Mouse (Mus musculus): ENCODE measurements at regions not wholly inside any gene's neighbourhood (a gene's known extent, or its start where the extent isn't known, plus 50 kb on each side); places are given as distances from the start of the nearest gene placed in this dataset.

DNA sequence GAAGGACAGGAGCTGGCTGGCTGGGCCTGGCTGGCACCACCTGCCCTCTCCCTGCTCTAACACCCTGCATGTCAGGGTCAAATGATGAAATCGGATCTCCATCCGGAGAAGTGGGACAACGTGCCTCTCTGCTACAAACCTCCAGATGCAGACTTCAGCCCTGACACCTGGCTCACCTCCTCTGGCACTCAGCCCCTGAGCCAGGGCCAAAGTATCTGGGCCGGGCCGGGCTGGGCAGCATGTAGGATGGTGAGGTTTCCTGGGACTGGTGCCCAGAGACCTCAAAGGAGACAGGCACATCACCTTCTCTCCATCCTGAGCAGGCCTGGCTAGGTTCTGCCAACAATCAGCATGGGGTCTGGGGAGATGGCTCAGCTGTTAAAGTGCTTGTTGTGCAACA, 113.5 kb downstream of the Tfcp2l1 start:
- Histone ChIP-seq H3K4me3 (ENCODE audit: low read length) (no peak overlapping the region), H3K9ac (replicated peaks; ENCODE audit: low read length) (no peak overlapping the region), H3K27me3 (ENCODE audit: insufficient read depth, low read length) (no peaks in the 10 kb centered on the region), H3K4me1 (ENCODE audit: insufficient read depth, low read length) (no peaks in the 10 kb centered on the region), H3K9me3 (ENCODE audit: low read length) (peaks cover 11% of the 10 kb centered on the region; the same call in 1 of the 2 replicates), H3K4me2 (replicated peaks; ENCODE audit: low read depth, low read length) (no peak overlapping the region), H3K27ac (ENCODE audit: low read length) (no peak overlapping the region), H3K36me3 (ENCODE audit: insufficient read depth, low read length) (no peaks in the 10 kb centered on the region)
- WGBS, result 81% methylated on average over 5 of the region's 5 CpGs
- ATAC-seq (ENCODE audit: low FRiP score, low TSS enrichment), result no peak

DNA sequence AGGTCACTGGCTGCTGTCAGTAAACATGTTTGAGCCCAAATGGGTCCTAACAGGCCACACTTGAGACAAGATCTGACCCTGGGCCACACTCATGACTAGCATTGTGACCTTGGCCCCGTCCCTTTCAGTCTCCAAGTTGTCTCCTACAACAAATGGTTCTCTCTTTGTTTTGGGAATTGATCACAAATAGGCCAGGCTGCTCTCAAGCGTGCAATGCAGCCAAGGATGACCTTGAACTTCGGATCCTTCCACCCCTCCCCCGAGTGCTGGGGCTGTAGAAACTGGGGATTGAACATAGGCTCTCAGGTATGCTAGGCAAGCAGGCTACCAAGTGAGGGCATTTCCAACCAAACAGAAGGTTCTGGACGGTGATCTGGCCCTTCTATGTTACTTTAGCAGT, 120.5 kb downstream of the Tfcp2l1 start:
- ATAC-seq (ENCODE audit: low FRiP score, low TSS enrichment), result no peak
- Histone ChIP-seq H3K27ac (ENCODE audit: low read length) (no peak overlapping the region), H3K4me1 (ENCODE audit: insufficient read depth, low read length) (peaks cover 7% of the 10 kb centered on the region; the same call in 1 of the 2 replicates), H3K4me3 (ENCODE audit: low read length) (no peak overlapping the region), H3K9ac (replicated peaks; ENCODE audit: low read length) (no peak overlapping the region), H3K27me3 (ENCODE audit: insufficient read depth, low read length) (no peaks in the 10 kb centered on the region), H3K4me2 (replicated peaks; ENCODE audit: low read depth, low read length) (no peak overlapping the region), H3K36me3 (ENCODE audit: insufficient read depth, low read length) (no peaks in the 10 kb centered on the region), H3K9me3 (ENCODE audit: low read length) (peaks cover 4% of the 10 kb centered on the region; the same call in 1 of the 2 replicates)
- WGBS, result 55% methylated on average over 5 of the region's 5 CpGs

DNA sequence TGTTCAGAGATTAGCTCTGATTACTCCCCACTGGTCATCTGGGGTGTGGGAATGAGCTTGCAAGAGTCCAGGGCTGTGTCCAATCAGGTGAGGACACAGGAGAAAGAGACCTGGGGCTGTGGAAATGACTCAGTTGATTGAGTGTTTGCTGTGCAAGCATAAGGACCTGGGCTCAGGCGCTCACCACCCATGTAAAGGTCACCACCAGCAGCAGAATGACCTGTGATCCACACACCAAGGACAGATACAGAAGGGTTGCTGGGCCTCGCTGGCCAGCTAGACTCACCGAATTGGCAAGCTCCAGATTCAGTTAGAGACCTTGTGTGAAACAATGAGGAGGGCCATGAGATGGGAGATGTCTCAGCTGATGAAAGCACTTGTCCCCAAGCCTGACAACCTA, 125.1 kb downstream of the Tfcp2l1 start:
- H3K4me2 ChIP-seq (replicated peaks; ENCODE audit: low read depth, low read length), result no peak overlapping the region
- no peak overlapping the region for H3K9ac ChIP-seq (replicated peaks; ENCODE audit: low read length)
- H3K4me3 ChIP-seq (ENCODE audit: low read length), result no peak overlapping the region
- peaks cover 21% of the 10 kb centered on the region for H3K4me1 ChIP-seq (ENCODE audit: insufficient read depth, low read length)
- H3K9me3 ChIP-seq (ENCODE audit: low read length), result no peaks in the 10 kb centered on the region
- no peaks in the 10 kb centered on the region for H3K36me3 ChIP-seq (ENCODE audit: insufficient read depth, low read length)
- 0 out of 2 replicates have a peak overlapping the region, but pooled peaks have one; percentile 41 for H3K27ac ChIP-seq (ENCODE audit: low read length)
- H3K27me3 ChIP-seq (ENCODE audit: insufficient read depth, low read length), result no peaks in the 10 kb centered on the region
- ATAC-seq (ENCODE audit: low FRiP score, low TSS enrichment), result no peak
- WGBS, result 64% methylated on average over 3 of the region's 3 CpGs

DNA sequence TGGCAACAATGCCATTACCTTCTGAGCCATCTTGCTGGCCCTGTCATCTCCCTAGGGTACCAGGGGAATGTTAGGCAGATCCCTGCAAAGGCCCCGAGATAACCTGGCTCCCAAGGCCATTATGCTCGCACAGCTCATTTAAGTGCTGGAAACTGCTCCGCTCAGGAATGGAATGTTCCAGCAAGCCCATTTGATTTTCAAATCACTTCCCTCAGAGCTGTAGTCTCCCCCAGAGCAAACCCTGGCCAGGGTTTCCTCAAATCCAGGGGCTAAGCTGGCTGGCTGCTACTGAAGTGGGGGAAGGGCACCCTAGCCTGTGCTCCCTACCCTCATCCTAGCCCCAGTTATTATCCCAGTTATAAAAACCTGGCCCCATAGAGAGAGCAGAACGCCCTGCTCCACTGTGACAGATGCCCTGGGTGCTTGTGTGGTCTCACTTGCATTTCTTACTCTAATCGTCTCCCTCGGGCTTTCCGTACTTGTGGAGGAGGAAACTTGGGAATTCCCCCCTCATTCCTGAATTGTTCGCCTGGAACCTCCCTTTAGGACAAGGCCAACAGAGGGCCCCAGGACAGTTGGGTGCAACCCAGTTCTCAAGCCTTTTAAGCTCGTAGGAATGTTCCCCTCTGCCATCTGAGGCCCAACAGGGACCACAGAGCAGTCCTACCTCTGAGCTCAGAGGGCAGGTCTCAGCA, 128.6 kb downstream of the Tfcp2l1 start:
- Histone ChIP-seq H3K4me1 (ENCODE audit: insufficient read depth, low read length) (peaks cover 15% of the 10 kb centered on the region), H3K4me2 (replicated peaks; ENCODE audit: low read depth, low read length) (no peak overlapping the region), H3K36me3 (ENCODE audit: insufficient read depth, low read length) (no peaks in the 10 kb centered on the region), H3K27ac (ENCODE audit: low read length) (peak overlapping the region; percentile 88), H3K9ac (replicated peaks; ENCODE audit: low read length) (0 out of 2 replicates have a peak overlapping the region, but pooled peaks have one; percentile 13), H3K9me3 (ENCODE audit: low read length) (no peaks in the 10 kb centered on the region), H3K27me3 (ENCODE audit: insufficient read depth, low read length) (no peaks in the 10 kb centered on the region), H3K4me3 (ENCODE audit: low read length) (no peak overlapping the region)
- 26% methylated on average over 9 of the region's 9 CpGs for WGBS
- ATAC-seq (ENCODE audit: low FRiP score, low TSS enrichment), result peak; percentile 67

DNA sequence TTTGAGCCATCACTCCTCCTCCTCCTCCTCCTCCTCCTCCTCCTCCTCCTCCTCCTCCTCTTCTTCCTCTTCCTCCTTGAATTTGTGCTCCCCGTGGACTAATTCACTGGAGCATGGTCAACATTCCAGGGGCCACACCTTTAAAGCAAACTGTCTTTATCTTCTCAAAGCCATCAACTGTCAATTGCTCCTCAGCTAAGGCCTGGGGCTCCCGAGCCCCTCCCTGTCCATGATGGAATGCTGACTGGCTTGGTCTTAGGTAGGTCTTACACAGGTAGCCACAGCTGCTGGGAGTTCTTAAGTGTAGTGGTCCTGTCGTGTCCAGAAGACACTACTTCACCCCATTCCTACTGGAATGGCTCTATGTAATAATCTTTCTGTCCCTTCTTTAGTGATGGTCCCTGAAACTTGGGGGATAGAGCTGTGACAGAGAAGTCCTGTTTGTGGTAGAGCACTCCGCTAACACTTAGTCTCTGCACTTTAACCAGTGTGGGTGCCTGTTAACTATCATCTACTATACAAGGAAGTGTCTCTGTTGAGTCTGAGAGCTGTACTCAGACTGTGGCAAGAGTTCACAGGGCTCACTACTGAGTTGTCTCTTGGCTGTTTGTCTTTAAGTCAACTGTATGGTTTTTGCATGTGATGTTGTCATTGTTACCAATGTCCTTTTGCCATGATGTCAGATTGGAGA, 129.7 kb downstream of the Tfcp2l1 start:
- H3K4me3 ChIP-seq (ENCODE audit: low read length), result no peak overlapping the region
- no peak overlapping the region for H3K9ac ChIP-seq (replicated peaks; ENCODE audit: low read length)
- H3K27me3 ChIP-seq (ENCODE audit: insufficient read depth, low read length), result no peaks in the 10 kb centered on the region
- no peak overlapping the region for H3K4me2 ChIP-seq (replicated peaks; ENCODE audit: low read depth, low read length)
- no peaks in the 10 kb centered on the region for H3K36me3 ChIP-seq (ENCODE audit: insufficient read depth, low read length)
- H3K9me3 ChIP-seq (ENCODE audit: low read length), result no peaks in the 10 kb centered on the region
- peak overlapping the region; percentile 22; the same call in 1 of the 2 replicates for H3K27ac ChIP-seq (ENCODE audit: low read length)
- H3K4me1 ChIP-seq (ENCODE audit: insufficient read depth, low read length), result peaks cover 13% of the 10 kb centered on the region
- 74% methylated on average over 3 of the region's 4 CpGs for WGBS
- ATAC-seq (ENCODE audit: low FRiP score, low TSS enrichment), result no peak

DNA sequence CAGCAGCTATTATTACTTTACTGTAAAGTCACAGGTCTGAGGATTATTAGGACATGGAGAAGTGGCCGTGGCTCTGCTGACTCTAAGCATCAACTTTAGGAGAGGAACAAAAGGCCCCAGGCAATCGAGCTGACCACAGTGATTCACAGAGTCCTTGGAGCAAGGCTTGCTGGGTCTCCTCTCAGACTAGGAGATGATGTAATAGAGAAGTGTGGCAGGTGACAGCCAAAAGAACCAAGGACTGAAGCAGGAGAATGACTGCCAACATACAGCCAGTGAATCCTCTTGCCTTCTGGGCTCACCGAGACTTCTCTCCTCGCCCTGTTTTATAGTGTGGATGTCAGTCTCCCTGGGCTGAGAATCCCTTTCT, 130.3 kb downstream of the Tfcp2l1 start:
- H3K4me1 ChIP-seq (ENCODE audit: insufficient read depth, low read length), result peaks cover 13% of the 10 kb centered on the region
- peak overlapping the region; percentile 22; the same call in 1 of the 2 replicates for H3K27ac ChIP-seq (ENCODE audit: low read length)
- WGBS, result 72% methylated on average over 4 of the region's 4 CpGs
- no peak overlapping the region for H3K4me2 ChIP-seq (replicated peaks; ENCODE audit: low read depth, low read length)
- H3K27me3 ChIP-seq (ENCODE audit: insufficient read depth, low read length), result no peaks in the 10 kb centered on the region
- no peak overlapping the region for H3K4me3 ChIP-seq (ENCODE audit: low read length)
- no peak for ATAC-seq (ENCODE audit: low FRiP score, low TSS enrichment)
- H3K9ac ChIP-seq (replicated peaks; ENCODE audit: low read length), result no peak overlapping the region
- H3K36me3 ChIP-seq (ENCODE audit: insufficient read depth, low read length), result no peaks in the 10 kb centered on the region
- H3K9me3 ChIP-seq (ENCODE audit: low read length), result no peaks in the 10 kb centered on the region

DNA sequence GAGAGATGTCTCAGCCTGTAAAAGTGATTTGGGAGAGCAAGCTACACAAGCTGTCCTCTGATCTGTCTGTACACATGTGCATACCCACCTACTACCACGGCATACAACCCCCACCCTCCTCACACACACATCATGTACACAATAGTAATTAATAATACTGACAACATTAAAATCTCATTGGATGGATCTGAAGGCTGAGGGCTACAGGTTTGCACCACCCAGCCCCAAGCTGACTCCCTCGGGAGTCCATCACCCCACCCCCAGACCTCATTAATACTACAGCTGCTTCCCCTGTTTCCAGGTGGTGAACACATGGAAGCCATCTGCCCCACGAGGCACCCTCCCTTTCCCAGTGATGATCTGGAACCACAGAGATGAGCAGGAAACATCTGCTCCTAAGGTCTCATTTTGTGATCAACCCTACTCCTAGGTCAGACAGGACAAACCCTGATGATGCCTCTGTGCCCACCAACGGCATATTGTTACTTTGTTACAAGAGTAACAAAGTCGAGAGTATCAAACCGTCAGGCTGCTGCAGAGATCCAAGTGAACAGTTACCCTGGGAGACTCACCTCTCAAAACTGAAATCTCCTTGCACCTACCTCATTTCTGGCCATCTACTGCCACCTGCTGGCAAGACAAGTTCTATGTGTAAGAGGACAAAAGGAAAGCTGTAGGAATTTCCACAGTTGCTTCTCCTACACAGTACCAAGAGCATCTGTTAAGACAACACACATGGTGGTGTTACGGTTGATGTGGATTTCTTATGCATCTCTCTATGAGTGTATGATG, 131.6 kb downstream of the Tfcp2l1 start:
- no peak overlapping the region for H3K9ac ChIP-seq (replicated peaks; ENCODE audit: low read length)
- no peaks in the 10 kb centered on the region for H3K36me3 ChIP-seq (ENCODE audit: insufficient read depth, low read length)
- H3K27ac ChIP-seq (ENCODE audit: low read length), result no peak overlapping the region
- H3K4me1 ChIP-seq (ENCODE audit: insufficient read depth, low read length), result peaks cover 13% of the 10 kb centered on the region
- no peak overlapping the region for H3K4me2 ChIP-seq (replicated peaks; ENCODE audit: low read depth, low read length)
- H3K27me3 ChIP-seq (ENCODE audit: insufficient read depth, low read length), result no peaks in the 10 kb centered on the region
- 17% methylated on average over 7 of the region's 7 CpGs for WGBS
- no peak overlapping the region for H3K4me3 ChIP-seq (ENCODE audit: low read length)
- no peaks in the 10 kb centered on the region for H3K9me3 ChIP-seq (ENCODE audit: low read length)
- ATAC-seq (ENCODE audit: low FRiP score, low TSS enrichment), result peak; percentile 50

DNA sequence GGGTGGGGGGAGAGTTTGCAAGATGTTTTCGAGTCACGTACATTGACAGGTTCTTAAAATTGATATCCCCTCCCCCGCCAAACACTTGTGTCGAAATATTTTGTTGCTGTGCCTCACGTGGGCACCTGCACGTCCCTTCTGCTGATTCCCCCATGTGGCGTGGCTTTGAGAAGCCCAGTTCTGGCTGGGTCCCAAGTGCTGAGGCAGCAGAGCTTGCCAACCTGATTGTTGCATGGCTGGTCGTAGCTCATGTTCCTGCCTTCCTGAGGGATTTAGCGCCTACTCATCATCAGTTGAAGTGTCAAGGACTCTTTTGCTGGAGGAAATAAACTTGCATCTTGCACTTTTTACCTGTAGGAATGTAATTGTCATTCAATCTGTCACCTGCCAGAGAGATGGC, 137.8 kb downstream of the Tfcp2l1 start:
- WGBS, result 60% methylated on average over 9 of the region's 9 CpGs
- ATAC-seq (ENCODE audit: low FRiP score, low TSS enrichment), result no peak
- no peaks in the 10 kb centered on the region for H3K27me3 ChIP-seq (ENCODE audit: insufficient read depth, low read length)
- H3K36me3 ChIP-seq (ENCODE audit: insufficient read depth, low read length), result no peaks in the 10 kb centered on the region
- H3K27ac ChIP-seq (ENCODE audit: low read length), result no peak overlapping the region
- no peak overlapping the region for H3K4me3 ChIP-seq (ENCODE audit: low read length)
- H3K4me1 ChIP-seq (ENCODE audit: insufficient read depth, low read length), result no peaks in the 10 kb centered on the region
- H3K9ac ChIP-seq (replicated peaks; ENCODE audit: low read length), result no peak overlapping the region
- H3K4me2 ChIP-seq (replicated peaks; ENCODE audit: low read depth, low read length), result no peak overlapping the region
- no peaks in the 10 kb centered on the region for H3K9me3 ChIP-seq (ENCODE audit: low read length)

DNA sequence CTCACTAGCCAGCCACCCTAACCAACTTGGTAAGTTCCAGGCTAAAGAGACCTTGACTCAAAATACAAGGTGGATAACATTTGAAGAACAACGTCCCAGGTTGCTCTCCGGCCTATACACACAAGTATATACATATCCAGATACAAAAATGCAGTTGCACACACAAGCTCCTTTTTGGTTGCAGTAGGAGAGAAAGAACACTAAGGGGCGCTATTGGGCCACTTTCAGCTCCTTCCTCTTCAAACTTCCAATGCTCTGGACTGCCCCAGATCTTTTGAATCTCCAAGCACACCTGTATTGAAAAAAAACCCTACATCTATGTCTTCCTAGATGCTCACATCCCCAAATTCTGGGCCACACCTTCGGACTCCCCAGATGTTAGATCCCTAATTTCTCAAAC, 141.1 kb downstream of the Tfcp2l1 start:
- H3K36me3 ChIP-seq (ENCODE audit: insufficient read depth, low read length), result no peaks in the 10 kb centered on the region
- no peak overlapping the region for H3K4me2 ChIP-seq (replicated peaks; ENCODE audit: low read depth, low read length)
- no peak overlapping the region for H3K27ac ChIP-seq (ENCODE audit: low read length)
- no peak for ATAC-seq (ENCODE audit: low FRiP score, low TSS enrichment)
- no peak overlapping the region for H3K4me3 ChIP-seq (ENCODE audit: low read length)
- H3K9me3 ChIP-seq (ENCODE audit: low read length), result no peaks in the 10 kb centered on the region
- H3K27me3 ChIP-seq (ENCODE audit: insufficient read depth, low read length), result no peaks in the 10 kb centered on the region
- H3K4me1 ChIP-seq (ENCODE audit: insufficient read depth, low read length), result no peaks in the 10 kb centered on the region
- no peak overlapping the region for H3K9ac ChIP-seq (replicated peaks; ENCODE audit: low read length)
- 26% methylated on average over 4 of the region's 4 CpGs for WGBS
